Mouse (Mus musculus): ENCODE measurements at regions not wholly inside any gene's neighbourhood (a gene's known extent, or its start where the extent isn't known, plus 50 kb on each side); places are given as distances from the start of the nearest gene placed in this dataset.

DNA sequence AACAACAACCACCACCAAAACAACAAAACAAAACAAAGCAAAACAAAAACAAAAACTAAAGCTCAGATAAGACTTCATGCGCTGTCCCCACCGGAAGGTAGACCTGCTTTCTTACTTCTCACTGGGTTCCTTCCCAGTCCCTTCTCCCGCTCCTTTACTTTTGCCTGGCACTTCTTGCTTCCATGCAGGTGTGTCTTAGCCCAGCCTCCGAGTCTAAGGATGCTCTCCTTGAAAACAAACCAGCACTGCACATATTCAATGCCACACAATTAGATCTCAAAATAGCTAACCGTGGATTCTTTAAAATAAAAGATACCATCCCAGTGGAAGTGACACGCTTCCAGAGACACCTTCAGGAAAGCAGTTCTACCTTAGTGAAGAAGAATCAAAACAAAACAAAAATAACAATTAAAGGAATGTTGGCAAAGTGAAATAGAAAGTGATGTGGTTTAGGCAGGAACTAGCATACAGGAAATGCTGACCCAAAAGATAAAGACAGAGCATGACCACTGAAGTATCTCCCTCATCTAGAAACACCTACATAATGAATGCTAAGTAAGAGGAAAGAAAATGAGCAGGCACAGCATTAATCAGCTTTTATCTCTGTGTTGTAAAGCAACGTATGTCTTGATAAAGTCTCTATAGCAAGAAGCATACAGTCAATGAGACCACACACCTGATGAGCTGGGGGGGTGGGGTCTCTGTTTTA, 358.5 kb upstream of the Id2 start:
- no peak for DNase-seq

- DNase-seq, result no peak
Observed at GRCm38 (mm10) chr12:25453356-25453755, 356.4 kb upstream of the Id2 start.

- no peak for DNase-seq
Observed at GRCm38 (mm10) chr12:25451156-25451555, 354.2 kb upstream of the Id2 start.

DNA sequence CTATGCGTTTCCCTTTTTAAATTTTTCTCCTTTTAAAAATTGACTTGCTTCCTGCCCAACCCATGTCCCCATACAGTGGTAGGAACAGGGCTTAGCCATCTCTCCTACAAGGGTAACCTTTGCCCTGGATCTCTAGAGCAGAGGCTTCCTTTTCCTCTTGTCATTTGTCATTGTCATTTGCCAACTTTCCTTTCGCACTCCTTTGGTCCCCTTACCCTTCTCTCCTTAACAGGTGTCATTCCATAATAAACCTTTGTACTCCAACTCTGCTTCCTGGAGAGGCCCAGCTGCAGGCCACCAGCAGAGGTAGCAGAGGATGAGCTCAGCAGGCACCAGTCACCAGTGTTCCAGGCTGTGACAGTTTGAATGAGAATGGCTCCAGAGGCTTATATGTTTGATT, 347.4 kb upstream of the Id2 start:
- no peak for DNase-seq

GRCm38 (mm10) chr12:25439029-25439551, 342.1 kb upstream of the Id2 start:
- DNase-seq, result no peak

DNA sequence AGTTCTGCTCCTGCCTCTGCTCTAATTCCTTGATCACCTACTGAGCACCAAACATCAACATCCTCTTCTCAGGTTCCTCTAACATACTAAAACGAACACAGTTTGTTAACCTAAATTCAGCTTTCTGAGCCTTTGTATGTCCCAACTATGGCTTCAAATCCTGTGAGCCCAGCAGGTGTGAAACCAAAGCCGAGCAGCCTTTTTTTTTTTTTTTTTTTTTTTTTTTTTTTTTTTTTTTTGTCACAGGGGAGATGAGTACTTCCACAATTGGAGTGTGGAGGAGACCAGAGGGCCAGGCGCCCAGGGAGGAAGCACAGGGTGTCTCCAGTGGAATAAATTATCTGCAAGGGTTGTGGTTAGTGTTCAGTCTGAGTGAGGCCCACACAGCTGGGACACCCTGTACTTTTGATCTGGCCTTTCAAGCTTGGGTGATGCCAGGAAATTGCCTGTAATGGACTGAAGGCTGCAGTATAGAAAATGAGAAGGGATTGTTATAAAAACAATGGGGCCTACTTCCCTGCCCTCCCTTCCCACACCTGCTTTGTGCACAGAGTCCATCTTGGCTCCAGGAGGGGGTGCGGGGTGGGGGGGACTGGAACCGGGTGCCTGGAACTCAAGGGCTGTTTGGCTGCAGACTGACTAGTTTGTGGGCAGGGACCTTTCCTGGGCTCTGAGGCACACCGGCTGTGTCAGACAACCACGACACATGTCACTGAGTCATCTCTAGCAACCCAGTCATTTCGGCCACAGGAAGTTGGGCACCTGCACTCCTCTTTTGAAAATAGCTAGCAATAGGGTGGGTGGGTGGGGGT, 341.5 kb upstream of the Id2 start:
- DNase-seq, result peak; percentile 26 to 28

- peak; percentile 52 to 65 for DNase-seq
Observed at GRCm38 (mm10) chr12:25437556-25437955, 340.6 kb upstream of the Id2 start.

DNA sequence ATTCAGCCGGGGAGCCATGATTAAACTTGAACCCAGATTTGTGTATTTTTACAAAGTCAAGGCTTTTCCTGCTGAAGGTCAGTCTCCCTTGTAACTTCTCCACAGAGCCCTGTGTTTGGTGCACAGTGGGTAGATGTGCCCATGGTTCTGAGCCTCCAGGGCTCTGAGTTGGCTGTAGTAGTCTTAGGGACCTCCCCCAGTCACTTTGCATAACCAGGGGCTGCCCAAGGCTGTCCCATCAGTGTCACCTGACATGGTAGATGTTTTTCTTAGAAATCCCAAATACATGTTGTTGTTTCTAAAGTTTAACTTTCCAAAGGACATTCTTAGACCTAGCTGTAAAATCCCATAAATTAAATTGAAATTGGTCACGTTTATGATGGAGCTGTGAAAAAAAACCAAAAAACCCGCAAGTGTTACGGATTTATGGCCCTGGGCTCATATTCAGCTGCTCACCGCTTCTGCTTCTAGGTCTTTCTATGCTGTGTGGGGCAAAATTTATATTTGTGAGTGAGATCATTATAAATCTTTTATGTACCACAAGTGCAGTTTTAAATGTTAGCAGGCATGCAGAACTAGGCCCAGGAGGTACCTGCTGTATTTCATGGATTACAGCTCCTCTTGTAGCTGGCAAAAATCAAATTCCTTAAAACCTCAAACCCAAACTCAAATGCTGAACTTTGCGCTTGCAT, 339.4 kb upstream of the Id2 start:
- no peak for DNase-seq

- peak; percentile 54 to 74 for DNase-seq
Observed at GRCm38 (mm10) chr12:25432796-25433195, 335.9 kb upstream of the Id2 start.

DNA sequence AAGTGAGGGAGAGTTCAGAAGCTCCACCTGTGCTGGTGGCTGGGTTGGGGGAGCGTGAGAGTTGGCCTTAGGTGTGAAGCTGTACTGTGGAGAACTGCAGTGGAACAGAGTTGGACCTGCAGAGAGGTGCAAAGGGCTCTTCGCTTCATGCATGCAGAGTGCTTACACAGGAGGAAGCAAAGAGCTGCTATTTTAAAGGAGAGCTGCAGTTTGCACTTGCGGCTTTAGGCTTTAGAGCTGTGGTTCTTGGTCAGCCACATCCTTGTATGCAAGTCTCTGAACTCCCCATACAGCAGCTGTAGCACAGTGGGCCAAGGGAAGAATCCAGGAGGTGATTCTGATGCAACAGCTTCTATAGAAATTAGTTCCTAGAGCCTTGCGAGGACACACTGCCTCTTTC, 334.0 kb upstream of the Id2 start:
- DNase-seq, result no peak

- DNase-seq, result no peak
Observed at GRCm38 (mm10) chr12:25427911-25428642, 331.1 kb upstream of the Id2 start.

DNA sequence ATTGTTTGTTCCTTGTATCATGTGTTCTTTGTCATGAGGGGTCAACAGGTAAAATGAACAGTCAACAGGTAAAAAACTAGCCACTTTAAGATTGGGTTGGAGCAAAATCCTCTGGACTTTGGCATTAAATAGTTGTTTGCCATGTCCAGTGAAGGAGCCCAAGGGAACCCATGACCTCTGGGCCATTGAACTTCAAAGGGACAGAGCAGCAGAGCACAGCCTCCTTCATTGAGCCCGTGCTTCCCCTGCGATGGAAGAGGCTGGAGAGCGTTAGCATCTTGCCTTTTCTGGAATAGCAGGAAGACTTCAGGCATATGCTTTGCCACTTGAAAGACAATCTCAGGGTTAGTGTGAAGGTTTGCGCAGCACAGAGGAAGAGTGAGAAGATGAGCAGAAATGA, 320.4 kb upstream of the Id2 start:
- peak in 1 of 2 experiments; percentile 17 for DNase-seq

- no peak for DNase-seq
Observed at GRCm38 (mm10) chr12:25416571-25416970, 319.6 kb upstream of the Id2 start.

GRCm38 (mm10) chr12:25415641-25416040, 318.7 kb upstream of the Id2 start:
- DNase-seq, result no peak

DNA sequence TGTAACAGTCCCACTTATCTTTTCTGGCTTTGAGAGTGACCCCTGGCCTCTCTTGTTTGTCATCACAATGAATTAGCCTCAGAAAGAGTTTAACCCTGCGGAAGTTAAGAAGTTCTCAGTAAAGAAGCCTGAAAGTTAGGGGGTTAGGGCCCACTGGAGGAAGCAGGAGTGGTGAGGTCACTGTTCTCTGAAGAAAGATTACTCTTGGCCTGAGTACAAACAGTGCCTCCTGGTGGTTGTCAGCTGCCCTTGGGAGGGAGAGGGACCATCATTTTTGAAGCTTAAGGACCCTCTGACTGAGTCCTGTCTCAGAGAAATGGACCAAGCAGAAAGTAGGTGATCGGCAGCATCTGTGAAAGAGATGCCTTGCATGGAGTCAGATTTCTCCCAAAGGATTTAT, 318.3 kb upstream of the Id2 start:
- peak; percentile 50 to 70 for DNase-seq

GRCm38 (mm10) chr12:25407301-25407700, 310.4 kb upstream of the Id2 start:
- DNase-seq, result no peak

GRCm38 (mm10) chr12:25400326-25400725, 303.4 kb upstream of the Id2 start:
- no peak for DNase-seq

DNA sequence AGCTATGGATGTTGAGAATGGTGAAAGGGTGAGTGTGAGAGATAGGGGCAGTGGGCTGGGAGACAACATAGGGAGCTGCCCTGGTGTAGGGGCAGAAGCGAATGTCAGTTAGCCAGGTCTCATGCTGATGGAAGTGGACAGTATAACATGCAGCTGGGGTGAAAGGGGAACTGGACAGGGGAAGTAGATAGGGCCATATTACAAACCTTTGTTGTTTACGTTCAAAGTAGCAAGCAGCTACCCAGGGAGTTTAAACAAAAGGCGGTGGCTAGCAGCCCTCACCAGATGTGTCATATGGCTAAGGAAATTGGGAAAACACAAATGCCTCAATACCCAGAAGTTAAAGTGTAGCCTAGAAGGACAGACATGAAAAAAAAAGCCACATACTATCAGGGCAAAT, 301.8 kb upstream of the Id2 start:
- no peak for DNase-seq

GRCm38 (mm10) chr12:25394326-25394725, 297.4 kb upstream of the Id2 start:
- DNase-seq, result no peak

GRCm38 (mm10) chr12:25393501-25393900, 296.6 kb upstream of the Id2 start:
- no peak for DNase-seq

GRCm38 (mm10) chr12:25389202-25389601, 292.3 kb upstream of the Id2 start:
- no peak for DNase-seq

DNA sequence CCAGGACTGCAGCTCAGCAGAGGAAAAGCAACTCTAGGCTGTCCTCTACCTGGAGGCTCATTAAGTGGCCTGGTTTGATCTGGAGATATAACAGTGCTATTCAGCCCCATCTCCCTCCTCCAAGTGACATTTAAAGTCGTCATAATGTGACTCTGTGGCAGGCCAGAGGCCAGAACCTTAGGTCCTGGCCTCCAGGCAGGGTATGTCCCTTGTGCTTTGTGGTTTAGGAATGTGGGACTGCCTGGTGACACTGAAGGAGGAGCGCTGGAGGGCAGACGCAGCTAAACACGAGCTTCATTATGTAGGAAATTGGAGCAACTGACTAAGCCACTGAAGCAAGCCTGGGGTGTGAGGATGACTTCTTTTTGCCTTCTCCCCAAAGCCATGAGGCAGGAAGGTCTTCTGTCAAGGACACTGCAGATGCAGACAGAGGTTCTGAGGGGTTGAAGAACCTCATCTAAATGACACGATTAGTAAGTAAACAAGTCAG, 290.9 kb upstream of the Id2 start:
- DNase-seq, result peak; percentile 37 to 49

Measured in adrenal gland, postnatal 36 days (tissue).